Mouse (Mus musculus): ENCODE data around the gene Dner.

The Dner gene

GRCm38 (mm10) chr1:84695517-84696411 lies at the start of gene Dner:
Dner (minus strand) TSS chr1:84696221.
- DNase-seq: peak; percentile 50

GRCm38 (mm10) chr1:84742156-84742555 lies 46.1 kb upstream of the Dner start:
- no peak for DNase-seq

GRCm38 (mm10) chr1:84740080-84740479 lies 44.1 kb upstream of the Dner start:
- DNase-seq: no peak

- DNase-seq: no peak
These were observed 41.1 kb upstream of the Dner start for GRCm38 (mm10) chr1:84737097-84737496.

- no peak for DNase-seq
These were observed 37.8 kb upstream of the Dner start for GRCm38 (mm10) chr1:84733799-84734198.

GRCm38 (mm10) chr1:84731763-84732162 lies 35.7 kb upstream of the Dner start:
- DNase-seq: no peak

- no peak for DNase-seq
These were observed 26.8 kb upstream of the Dner start for GRCm38 (mm10) chr1:84722841-84723240.

- no peak for DNase-seq
These were observed 26.4 kb upstream of the Dner start for GRCm38 (mm10) chr1:84722371-84722770.

GRCm38 (mm10) chr1:84721942-84722341 lies 25.9 kb upstream of the Dner start:
- DNase-seq: no peak

GRCm38 (mm10) chr1:84709810-84710785 lies 14.1 kb upstream of the Dner start:
- peak; percentile 30 for DNase-seq

- DNase-seq: peak; percentile 28
These were observed 13.4 kb upstream of the Dner start for GRCm38 (mm10) chr1:84709406-84709805.

- DNase-seq: no peak
These were observed 4.2 kb upstream of the Dner start for GRCm38 (mm10) chr1:84700254-84700653.

- peak; percentile 69 for DNase-seq
These were observed 1.1 kb upstream of the Dner start for GRCm38 (mm10) chr1:84697136-84697535.

- peak; percentile 48 for DNase-seq
These were observed 1.1 kb downstream of the Dner start for GRCm38 (mm10) chr1:84694688-84695474.

GRCm38 (mm10) chr1:84677910-84678309 lies 18.1 kb downstream of the Dner start:
- no peak for DNase-seq

- no peak for DNase-seq
These were observed 27.7 kb downstream of the Dner start for GRCm38 (mm10) chr1:84668100-84668846.

GRCm38 (mm10) chr1:84667660-84668059 lies 28.4 kb downstream of the Dner start:
- DNase-seq: no peak

GRCm38 (mm10) chr1:84664377-84665118 lies 31.5 kb downstream of the Dner start:
- DNase-seq: no peak

GRCm38 (mm10) chr1:84646781-84647180 lies 49.2 kb downstream of the Dner start:
- peak; percentile 4 for DNase-seq

GRCm38 (mm10) chr1:84640463-84640862 lies 55.6 kb downstream of the Dner start:
- DNase-seq: no peak

- DNase-seq: no peak
These were observed 59.1 kb downstream of the Dner start for GRCm38 (mm10) chr1:84636890-84637289.

Measured in cerebellum, adult 11 months (tissue).